Mouse (Mus musculus) brown adipose tissue, adult 24 weeks (tissue): ENCODE results near the gene Vstm4. TPM values are rescaled to one million over a fixed set of nuclear protein-coding genes. Genes with fewer than 3 reads are reported as not detected.
A peak's percentile ranks its signal among the peaks of the same experiment; 100 is the strongest.

Source experiments
- H3K27ac ChIP-seq: fragments of 200-500 bp; replicated peaks from 2 replicates; pipeline ENCODE4 v1.5.1; 2012; ENCODE audit warnings: low read depth, mild to moderate bottlenecking, low read length
- H3K4me1 ChIP-seq: fragments of 200-500 bp; 2 replicates; pipeline ENCODE4 v1.6.1; 2012; ENCODE audit warnings: low read length, mixed read lengths; ENCODE audit not compliant: control insufficient read depth, insufficient read depth, insufficient read length
- H3K4me3 ChIP-seq: fragments of 200-500 bp; 2 replicates; pipeline ENCODE4 v1.5.1; 2012; ENCODE audit warnings: low read depth, mild to moderate bottlenecking, low read length, moderate library complexity; ENCODE audit not compliant: insufficient read depth
- polyA plus RNA-seq: library from polyadenylated mRNA; stranded (reverse); fragments of >200 nt; gene quantifications from 2 replicates; pipeline ENCODE4 v1.2.4, GENCODE M21; 2012; ENCODE audit not compliant: missing spikeins, insufficient read depth, insufficient read length

Gene Vstm4
- polyA plus RNA-seq, 1 experiment = 2.4 TPM

DNA sequence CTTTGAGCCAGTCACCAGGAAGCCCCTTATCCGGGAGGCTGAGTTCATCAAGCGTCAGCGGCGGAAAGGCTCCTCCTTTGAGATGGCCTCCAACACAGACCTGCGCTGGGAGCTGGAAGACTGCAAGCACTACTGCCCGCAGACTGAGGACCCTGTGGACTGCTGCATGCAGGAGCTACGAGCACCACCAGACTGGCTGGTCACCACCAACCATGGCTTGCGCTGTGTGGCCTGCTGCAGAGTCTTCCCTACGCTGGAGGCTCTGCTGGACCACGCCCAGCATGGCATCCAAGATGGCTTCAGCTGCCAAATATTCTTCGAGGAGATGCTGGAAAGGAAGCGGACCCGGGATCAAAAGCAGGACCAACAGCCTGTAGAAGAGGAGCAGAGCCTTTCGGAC lies 21.0 kb upstream of the Vstm4 start:
- no peaks in the 10 kb centered on the region for H3K4me1 ChIP-seq
- H3K27ac ChIP-seq = no peak overlapping the region
- no peak overlapping the region for H3K4me3 ChIP-seq

DNA sequence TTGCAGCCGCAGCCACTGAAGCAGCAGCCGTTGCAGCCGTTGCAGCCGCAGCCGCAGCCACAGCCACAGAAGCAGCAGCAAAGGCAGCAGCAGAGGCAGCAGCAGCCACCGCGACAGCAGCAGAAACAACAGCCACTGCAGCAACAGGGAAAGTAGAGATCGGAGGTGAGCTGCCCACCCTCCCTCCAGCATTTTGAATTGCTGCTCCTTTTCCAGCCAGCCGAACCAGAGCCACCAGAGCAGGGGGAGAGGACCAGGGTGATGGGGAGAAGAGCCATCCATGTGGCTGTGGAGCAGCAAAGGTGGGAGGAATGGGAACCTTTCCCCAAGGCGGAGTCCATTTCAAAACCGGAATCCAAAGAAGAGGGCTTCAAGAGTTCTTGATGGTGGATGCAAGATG lies 20.4 kb upstream of the Vstm4 start:
- H3K27ac ChIP-seq = no peak overlapping the region
- no peaks in the 10 kb centered on the region for H3K4me1 ChIP-seq
- H3K4me3 ChIP-seq = no peak overlapping the region

DNA sequence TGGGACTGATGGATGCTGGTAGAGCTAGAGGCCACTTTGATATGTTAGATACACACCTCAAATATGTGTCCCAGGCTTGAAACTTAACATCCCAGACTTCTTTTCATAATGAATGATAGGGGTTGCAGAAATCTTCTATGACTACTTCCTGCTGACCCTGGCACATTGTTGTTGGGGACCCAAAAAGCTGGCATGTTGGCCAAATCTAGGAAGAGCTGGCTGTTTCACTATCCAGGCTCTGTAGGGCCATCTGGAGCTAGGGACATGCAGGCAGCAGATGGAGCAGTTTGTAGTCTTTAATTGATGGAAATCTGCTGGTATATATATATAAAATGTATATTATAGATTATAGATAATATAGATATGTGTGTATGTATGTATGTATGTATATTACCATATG lies 14.5 kb upstream of the Vstm4 start:
- Histone ChIP-seq H3K27ac (no peak overlapping the region), H3K4me3 (no peak overlapping the region), H3K4me1 (no peaks in the 10 kb centered on the region)

DNA sequence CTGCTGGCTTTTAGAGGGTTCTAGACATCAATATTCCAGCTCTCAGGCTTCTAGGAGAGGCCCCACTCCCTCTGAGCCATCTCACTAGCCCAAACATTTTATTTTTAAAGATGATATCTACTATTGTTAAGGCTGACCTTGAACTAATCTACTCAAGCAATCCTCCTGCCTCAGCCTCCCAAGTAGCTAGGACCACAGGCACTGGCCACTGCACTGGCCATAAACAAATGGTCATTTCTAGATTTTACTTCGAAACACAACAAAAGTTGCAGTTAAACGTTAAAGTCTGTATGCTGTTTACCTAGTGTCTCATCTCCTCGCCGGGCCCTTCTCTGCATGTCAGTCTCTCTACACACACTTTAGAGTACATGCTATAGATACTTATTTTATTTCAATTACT lies 2.5 kb upstream of the Vstm4 start:
- H3K4me3 ChIP-seq = no peak overlapping the region
- H3K4me1 ChIP-seq = no peaks in the 10 kb centered on the region
- H3K27ac ChIP-seq = no peak overlapping the region

DNA sequence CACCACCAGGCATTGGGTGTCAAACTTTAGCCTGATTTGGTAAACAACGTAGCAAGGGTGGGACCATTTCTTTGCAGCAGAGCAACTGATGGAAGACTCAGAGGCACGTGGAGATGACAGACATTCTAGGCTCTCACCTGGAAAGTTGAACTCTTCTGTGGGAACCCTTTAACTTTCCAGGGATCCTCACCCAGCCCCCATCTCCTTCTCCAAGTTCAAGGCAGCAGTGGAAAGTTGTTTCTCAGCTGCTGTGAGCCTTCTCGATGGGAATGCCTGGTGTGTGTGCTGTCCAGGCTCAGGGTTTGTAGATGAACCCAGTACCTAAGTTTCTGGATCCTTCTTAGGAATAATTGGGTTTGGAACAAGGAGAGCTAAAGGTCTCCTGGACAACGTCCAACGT lies 310 bp upstream of the Vstm4 start:
- Histone ChIP-seq H3K4me3 (no peak overlapping the region; the same call in 1 of the 2 replicates), H3K27ac (no peak overlapping the region), H3K4me1 (peaks cover 3% of the 10 kb centered on the region; the same call in 1 of the 2 replicates)

DNA sequence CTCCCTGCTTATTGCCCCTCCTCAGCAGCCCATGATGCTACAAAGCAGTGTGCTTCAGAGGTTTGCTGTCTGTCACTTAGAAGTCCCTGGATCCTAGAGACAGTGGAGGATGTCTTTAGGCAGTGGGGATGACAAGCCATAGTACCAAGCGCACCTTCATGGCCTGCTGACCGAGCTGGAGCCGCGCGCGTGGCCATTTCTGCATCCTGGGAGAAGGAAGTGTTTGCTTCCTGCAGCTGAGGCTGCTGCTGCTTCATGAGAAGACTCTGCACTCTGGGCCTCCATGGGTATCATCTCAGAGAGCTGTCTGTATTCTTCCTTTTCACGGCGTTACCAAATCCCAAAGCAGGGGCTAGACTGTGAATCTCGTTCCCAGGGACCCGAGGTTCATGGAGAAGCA lies 1.8 kb downstream of the Vstm4 start:
- H3K27ac ChIP-seq = peak overlapping the region; percentile 21; the same call in 1 of the 2 replicates

DNA sequence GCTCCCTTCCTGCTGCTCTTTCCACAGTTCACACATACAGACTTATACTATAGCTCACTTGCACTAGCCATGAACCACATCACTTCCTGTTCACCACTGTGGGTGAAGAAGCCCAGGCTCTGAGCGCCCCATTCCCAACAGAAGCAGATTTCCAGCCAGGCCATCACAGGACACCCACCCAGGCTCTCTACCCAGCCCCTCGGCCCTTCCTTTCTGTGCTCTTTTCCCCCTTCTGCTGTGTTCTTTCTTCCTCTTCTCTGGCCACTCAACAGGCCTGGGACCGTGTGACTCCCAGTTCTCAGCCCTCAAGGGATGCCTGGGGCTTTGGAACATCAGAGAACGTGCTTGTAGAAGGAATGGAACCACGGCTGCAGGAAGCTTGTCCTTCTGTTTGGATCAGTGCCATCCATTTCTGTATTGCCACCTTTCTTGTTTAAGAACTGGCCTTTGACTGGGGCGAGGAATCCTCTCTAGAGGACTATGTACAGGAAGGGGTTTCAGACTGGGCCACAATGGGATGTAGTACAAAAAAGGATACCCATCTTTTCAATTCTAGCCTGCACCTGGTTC lies 2.5 kb downstream of the Vstm4 start:
- peak overlapping the region; percentile 18; the same call in 1 of the 2 replicates for H3K27ac ChIP-seq
- H3K4me1 ChIP-seq = peaks cover 3% of the 10 kb centered on the region; the same call in 1 of the 2 replicates
- no peak overlapping the region for H3K4me3 ChIP-seq

More for the DNA sequence above, 1.8 kb downstream of the Vstm4 start:
- Histone ChIP-seq H3K4me1 (peaks cover 3% of the 10 kb centered on the region; the same call in 1 of the 2 replicates), H3K4me3 (no peak overlapping the region)

DNA sequence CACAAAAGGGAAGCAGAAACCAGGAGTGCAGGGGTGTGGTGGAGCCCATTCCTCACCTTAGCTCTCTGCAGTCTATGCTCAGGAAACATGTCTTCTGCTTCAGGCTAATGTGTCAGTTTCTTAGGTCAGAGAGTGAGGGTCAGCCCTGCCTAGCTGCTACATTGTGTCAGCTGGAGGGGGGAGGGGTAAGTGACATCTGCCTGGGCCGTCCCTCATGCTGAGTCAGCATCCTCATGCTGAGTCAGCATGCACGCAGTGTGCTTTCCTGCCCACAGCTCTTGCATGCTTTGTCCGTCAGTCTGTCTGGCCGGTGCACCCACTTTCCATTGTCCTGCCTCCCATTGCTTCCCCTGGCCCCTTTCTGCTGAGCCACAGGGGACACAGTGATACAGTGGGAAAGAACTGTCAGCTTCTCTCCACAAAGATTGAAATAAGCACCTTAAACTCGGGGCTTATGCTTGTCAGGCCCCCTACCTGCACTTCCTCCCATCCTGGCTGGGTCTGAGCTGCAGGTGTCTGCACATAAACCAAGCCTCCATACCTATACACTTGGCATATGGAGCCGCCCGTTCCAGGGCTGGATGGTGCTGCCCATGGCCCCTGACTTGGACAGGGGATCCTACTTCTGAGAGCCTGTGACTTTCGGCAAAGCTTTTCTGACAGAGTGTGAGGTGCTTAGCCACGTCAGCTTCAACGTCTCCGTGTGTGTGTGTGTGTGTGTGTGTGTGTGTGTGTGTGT lies 3.4 kb downstream of the Vstm4 start:
- Histone ChIP-seq H3K4me3 (no peak overlapping the region), H3K27ac (0 out of 2 replicates have a peak overlapping the region, but pooled peaks have one; percentile 9), H3K4me1 (peaks cover 3% of the 10 kb centered on the region; the same call in 1 of the 2 replicates)

DNA sequence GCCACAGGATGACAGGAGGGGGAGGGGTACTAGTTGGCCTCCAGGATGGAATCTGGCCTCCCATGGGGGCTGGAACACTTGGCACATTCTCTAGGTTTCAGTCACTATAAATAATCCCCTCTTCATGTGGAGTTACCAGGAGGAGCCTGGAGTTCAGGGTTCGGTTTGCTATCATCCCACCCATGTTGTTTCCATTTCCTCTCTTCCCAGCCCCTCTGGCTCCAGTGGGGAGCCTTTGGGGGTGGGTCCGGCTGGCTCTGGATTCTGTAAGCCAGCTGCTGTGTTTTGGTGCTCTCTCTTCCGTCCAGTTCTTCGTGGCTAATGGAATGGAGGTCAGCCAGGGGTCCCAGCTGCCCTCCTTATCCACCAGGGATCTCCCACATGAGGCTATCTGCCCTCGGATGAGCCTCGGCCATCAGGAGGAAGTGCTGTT lies 4.6 kb downstream of the Vstm4 start:
- Histone ChIP-seq H3K4me3 (no peak overlapping the region), H3K27ac (peak overlapping the region; percentile 31; the same call in 1 of the 2 replicates), H3K4me1 (peaks cover 3% of the 10 kb centered on the region; the same call in 1 of the 2 replicates)

DNA sequence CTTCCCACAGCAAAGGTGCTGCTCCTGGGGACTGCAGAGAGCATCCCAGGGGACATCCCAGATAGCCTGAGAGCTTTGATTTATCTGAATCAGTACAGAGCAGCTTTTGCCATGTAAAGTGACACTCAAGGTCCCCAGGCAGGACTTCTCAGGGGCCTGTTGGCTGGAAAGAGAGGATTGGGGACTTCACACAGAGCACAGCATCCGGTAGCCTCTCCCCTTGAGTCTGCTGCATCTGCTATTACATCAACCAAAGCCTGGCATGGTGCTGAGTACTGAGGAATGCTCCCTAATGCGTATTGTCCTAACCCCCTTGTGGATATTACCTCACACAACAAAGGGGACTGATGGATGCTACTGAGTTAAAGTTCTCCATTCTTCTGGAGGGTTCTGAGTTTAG lies 5.1 kb downstream of the Vstm4 start:
- Histone ChIP-seq H3K27ac (peak overlapping the region; percentile 31; the same call in 1 of the 2 replicates), H3K4me3 (no peak overlapping the region), H3K4me1 (peaks cover 3% of the 10 kb centered on the region; the same call in 1 of the 2 replicates)

DNA sequence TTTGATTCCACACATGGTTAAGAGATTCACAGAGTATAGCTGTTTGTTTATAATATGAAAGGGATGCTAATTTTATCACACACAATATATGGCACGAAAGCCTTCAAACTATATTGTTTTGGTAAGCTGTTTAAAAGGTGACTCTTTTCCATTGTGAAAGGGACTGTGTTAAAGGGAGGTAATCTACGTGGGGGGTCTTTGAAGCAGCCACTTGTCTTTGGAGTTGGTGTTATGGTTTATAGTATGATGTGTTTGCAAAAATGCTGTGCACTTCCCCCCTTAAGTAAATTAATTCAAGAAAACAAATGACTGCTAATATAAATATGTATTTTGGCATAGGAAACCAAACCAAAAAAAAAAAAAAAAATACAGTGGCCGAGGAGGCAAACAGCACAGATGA lies 8.8 kb downstream of the Vstm4 start:
- no peak overlapping the region for H3K4me3 ChIP-seq
- no peak overlapping the region for H3K27ac ChIP-seq
- no peaks in the 10 kb centered on the region for H3K4me1 ChIP-seq

DNA sequence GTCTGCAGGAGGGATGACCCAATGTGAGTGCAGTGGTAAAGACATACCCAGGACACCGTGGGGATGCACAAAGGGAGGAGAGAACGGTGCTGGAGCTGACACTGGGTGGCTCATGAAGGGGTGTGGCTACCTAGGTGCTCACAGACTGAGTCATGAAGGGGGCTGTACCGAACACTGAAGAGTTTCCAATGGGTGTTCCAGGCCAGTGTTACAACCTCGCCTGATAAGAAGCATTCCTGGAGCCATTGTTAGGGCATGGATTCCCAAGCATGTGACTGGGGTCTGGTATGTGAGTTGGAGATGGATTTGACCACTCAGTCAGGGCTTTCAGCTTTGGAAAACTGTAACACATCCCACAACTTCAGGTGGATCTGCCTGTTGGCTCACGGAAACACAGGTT lies 15.4 kb downstream of the Vstm4 start:
- Histone ChIP-seq H3K27ac (no peak overlapping the region), H3K4me3 (no peak overlapping the region), H3K4me1 (0 out of 2 replicates have a peak, but pooled peaks cover 2% of the 10 kb centered on the region)

DNA sequence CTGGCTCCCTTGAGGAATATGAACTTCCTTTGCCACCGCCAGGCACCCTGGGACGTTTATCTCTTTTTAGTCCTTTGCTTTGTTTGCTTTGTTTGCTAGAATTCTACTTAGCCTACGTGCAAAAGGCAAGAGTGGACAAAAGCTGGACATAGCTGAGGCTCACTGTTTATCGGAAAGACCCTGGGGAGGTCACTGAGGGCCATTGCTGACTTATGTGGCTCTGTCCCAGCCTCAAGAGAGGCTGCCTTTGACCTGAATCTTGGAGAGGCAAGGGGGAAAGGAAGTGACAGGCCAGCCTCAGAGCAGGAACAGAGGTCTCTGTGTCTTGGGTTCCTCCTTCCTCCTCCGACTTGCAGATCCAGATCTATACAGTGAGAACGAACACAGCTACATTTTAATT lies 21.0 kb downstream of the Vstm4 start:
- Histone ChIP-seq H3K4me1 (0 out of 2 replicates have a peak, but pooled peaks cover 2% of the 10 kb centered on the region), H3K27ac (peak overlapping the region; percentile 34; the same call in 1 of the 2 replicates), H3K4me3 (no peak overlapping the region)

DNA sequence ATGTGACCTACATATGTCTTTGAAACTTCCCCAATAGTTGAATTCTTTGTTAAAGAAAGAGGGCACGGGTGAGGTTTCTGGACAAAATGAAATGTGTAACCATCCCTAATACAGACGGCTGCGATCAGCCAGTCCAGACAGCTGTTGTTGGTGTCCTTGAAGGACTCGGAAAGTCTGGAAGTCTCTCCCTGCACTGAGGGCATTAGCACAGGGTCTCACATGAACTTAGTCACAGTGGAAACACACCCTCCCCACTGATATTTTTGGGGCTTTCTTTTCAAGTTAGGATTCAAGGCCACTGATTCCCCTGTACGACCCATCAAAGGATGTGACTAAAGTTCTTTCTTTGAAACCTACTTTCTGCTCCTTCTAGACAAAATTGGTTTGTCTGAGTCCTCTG lies 23.8 kb downstream of the Vstm4 start:
- Histone ChIP-seq H3K27ac (no peak overlapping the region), H3K4me1 (no peaks in the 10 kb centered on the region), H3K4me3 (no peak overlapping the region)

DNA sequence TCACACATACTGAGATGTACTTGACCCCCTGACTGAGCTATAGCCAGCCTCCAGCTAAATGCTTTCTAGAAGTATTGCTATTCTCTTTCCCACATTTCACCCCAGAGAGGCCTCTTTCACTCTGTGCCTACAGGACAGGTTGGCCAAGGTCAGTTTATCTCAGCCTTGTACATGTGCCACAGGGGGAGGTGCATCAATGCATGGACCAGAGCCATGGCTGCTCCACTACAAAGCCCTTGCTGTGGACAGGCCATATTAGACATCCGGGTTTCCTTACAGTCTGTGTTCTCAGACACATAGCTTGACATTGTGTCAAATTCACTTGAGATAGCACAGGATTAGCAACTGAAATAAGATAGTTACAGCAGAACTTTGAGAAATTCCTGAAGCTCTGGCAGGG lies 25.1 kb downstream of the Vstm4 start:
- no peak overlapping the region for H3K27ac ChIP-seq
- no peak overlapping the region for H3K4me3 ChIP-seq
- H3K4me1 ChIP-seq = no peaks in the 10 kb centered on the region
